Mouse (Mus musculus) liver, adult 2 months (tissue): ENCODE results near the gene Itpkb. TPM values are rescaled to one million over a fixed set of nuclear protein-coding genes. Genes with fewer than 3 reads are reported as not detected.

Experiments used
- DNase-seq: peaks from one replicate; pipeline ENCODE4 v3.0.0-alpha.2; 2011; ENCODE audit warnings: low read depth, low spot score; ENCODE audit errors: extremely low read depth
- H3K27ac ChIP-seq: fragments of 200-500 bp; replicated peaks from 2 replicates; pipeline ENCODE4 v1.5.1; 2012; ENCODE audit warnings: low read depth, mild to moderate bottlenecking, control low read depth, inconsistent platforms, low read length; ENCODE audit not compliant: insufficient read depth
- H3K27me3 ChIP-seq: fragments of 200-500 bp; 2 replicates; pipeline ENCODE4 v1.6.1; 2012; ENCODE audit warnings: mild to moderate bottlenecking, moderate library complexity, low read length, inconsistent platforms; ENCODE audit not compliant: control insufficient read depth, insufficient read depth
- H3K36me3 ChIP-seq: fragments of 200-500 bp; 2 replicates; pipeline ENCODE4 v1.6.1; 2012; ENCODE audit warnings: low read length, inconsistent platforms; ENCODE audit not compliant: control insufficient read depth, insufficient read depth
- H3K4me1 ChIP-seq: fragments of 200-500 bp; 2 replicates; pipeline ENCODE4 v1.6.1; 2011; ENCODE audit warnings: low read length; ENCODE audit not compliant: control insufficient read depth, insufficient read depth
- H3K4me3 ChIP-seq: fragments of 200-500 bp; 2 replicates; pipeline ENCODE4 v1.5.1; 2011; ENCODE audit warnings: low read depth, mild to moderate bottlenecking, control low read depth, low read length, moderate library complexity; ENCODE audit not compliant: insufficient read depth
- H3K79me2 ChIP-seq: fragments of 200-500 bp; 2 replicates; pipeline ENCODE4 v1.6.1; 2012; ENCODE audit warnings: inconsistent platforms, mild to moderate bottlenecking, low read length, moderate library complexity; ENCODE audit not compliant: control insufficient read depth, insufficient read depth
- H3K9ac ChIP-seq: fragments of 200-500 bp; 2 replicates; pipeline ENCODE4 v1.6.1; 2012; ENCODE audit warnings: low read depth, mild to moderate bottlenecking, control low read depth, inconsistent platforms, low read length
- CTCF ChIP-seq: fragments of 200-500 bp; IDR thresholded peaks from 2 replicates; pipeline ENCODE4 v1.5.1; 2011; ENCODE audit warnings: low read depth, low read length, control low read depth
- POLR2A ChIP-seq: fragments of 200-500 bp; IDR thresholded peaks from 2 replicates; pipeline ENCODE4 v1.6.1; 2011; ENCODE audit warnings: low read length, control low read depth; ENCODE audit not compliant: insufficient read depth; ENCODE audit errors: extremely low read depth
- WGBS: fragments of 180-500 bp; shearing (Covaris S2); methylation state at CpG from one replicate; pipeline ENCODE4 v1.1.7; 2018; 5-methylcytosine and 5-hydroxymethylcytosine counted together
- polyA plus RNA-seq: library from polyadenylated mRNA; depleted of rRNA; stranded (reverse); fragments of >200 nt; gene quantifications from 2 replicates; pipeline ENCODE4 v1.2.3, GENCODE M21; 2012
- total RNA-seq: library from RNA; depleted of rRNA; stranded (reverse); fragments of >200 nt; gene quantifications from 2 replicates; pipeline ENCODE4 v1.2.3, GENCODE M21; 2014

Gene Itpkb
- total and polyA plus RNA-seq, 2 experiments, result 2.7 to 3.7 TPM

DNA sequence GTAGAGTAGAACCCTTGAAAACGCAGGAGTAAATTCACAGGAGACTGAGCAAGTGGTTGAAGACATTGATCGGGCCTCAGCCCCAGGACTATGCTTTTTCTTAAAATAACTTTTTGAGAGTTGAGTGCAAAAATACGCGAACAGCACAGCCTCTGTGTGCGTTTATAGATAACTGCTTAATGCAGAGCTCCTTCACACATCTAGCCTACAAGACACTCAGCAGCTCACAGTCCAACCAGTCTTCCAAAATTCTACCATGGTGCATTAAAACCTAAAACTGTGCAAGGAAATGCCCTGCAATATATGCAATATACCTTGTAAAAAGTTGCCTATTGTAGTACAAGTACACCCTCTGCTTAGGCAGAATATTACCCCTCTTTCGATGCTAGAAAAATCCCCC lies 579 bp upstream of the Itpkb start:
- H3K4me3 ChIP-seq, result no peak overlapping the region
- peaks cover 8% of the 10 kb centered on the region for H3K27me3 ChIP-seq
- H3K9ac ChIP-seq, result no peak overlapping the region
- no peaks in the 10 kb centered on the region for H3K36me3 ChIP-seq
- H3K27ac ChIP-seq, result no peak overlapping the region; the same call in 1 of the 2 replicates
- DNase-seq, result no peak
- WGBS, result 29% methylated on average over 6 of the region's 6 CpGs
- H3K79me2 ChIP-seq, result peaks cover 8% of the 10 kb centered on the region; the same call in 1 of the 2 replicates
- peaks cover 1% of the 10 kb centered on the region; the same call in 1 of the 2 replicates for H3K4me1 ChIP-seq
- no peak for TF ChIP-seq CTCF
- no peak for TF ChIP-seq POLR2A

DNA sequence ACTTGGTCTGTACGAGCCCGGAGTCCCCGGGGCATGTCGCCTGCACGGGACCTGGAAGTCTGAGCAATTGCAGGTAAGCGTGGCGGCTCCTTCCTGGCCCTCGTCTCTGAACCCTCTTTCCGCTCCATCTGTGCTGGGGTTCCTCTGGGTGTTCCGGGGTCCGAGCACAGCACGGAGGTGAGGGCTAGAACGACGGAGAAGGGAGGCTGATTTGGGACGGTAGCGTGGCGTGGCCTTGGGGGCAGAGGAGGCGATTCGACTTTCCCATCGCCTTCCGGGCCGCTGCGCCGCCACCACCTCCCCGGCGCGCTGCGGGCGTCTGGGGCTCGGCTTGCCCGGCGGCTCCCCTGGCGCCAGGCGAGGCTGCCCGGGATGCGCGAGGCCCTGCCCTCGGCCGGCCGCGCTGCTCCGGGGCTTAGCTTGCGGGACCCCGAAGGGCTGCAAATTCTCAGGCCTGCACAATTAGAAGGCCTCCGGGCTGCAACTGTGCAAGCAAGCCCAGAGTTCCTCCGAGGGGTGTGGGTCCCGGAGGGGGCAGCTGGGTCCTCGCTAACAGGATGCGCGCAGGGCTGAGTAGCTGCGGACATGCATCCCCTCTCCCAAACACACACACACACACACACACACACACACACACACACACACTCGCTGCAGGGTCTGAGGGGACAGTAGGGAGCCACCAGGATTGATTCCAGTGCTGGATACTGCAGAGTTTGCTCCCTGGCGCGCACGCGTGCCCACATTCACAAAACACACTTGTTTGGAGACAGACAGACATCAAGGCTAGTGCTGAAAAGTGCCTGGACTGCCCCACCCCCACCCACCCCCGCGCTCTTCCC lies 641 bp downstream of the Itpkb start:
- peaks cover 8% of the 10 kb centered on the region for H3K27me3 ChIP-seq
- TF ChIP-seq CTCF (no peak), POLR2A (no peak)
- WGBS, result 2% methylated on average over 58 of the region's 58 CpGs
- peaks cover 8% of the 10 kb centered on the region; the same call in 1 of the 2 replicates for H3K79me2 ChIP-seq
- H3K4me1 ChIP-seq, result peaks cover 1% of the 10 kb centered on the region; the same call in 1 of the 2 replicates
- H3K4me3 ChIP-seq, result peak overlapping the region; percentile 80
- DNase-seq, result no peak
- H3K36me3 ChIP-seq, result no peaks in the 10 kb centered on the region
- H3K27ac ChIP-seq, result peak overlapping the region; percentile 84
- H3K9ac ChIP-seq, result peak overlapping the region; percentile 70

DNA sequence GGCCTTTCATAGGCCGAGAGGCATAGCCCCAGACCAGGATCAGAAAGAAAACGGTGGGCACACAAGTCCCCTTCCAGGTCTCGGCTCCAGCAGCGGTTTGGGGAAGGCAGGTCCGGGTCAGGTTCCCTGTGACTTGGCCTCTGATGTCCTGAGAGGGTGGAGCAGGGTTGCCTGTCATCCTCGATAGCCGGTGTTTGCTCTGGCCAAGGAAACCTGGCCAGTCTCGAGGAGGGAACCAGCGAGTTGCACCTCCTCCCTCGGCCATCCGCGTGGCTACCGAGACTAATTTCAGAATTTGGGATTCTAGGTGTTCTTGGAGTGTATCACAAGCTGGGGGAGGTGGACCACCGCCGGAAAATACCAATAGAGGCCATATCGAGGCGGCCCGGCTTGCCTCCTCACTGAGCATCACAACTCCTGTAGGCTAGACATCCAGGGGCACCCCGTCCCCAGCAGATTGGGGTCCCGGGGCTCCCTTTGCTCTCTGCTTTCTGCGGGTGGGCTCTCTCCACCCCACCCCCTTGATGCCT lies 1.3 kb downstream of the Itpkb start:
- H3K36me3 ChIP-seq, result no peaks in the 10 kb centered on the region
- peak overlapping the region; percentile 80 for H3K4me3 ChIP-seq
- H3K79me2 ChIP-seq, result peaks cover 8% of the 10 kb centered on the region; the same call in 1 of the 2 replicates
- peak overlapping the region; percentile 20 for H3K27ac ChIP-seq
- TF ChIP-seq POLR2A, result no peak
- no peak for TF ChIP-seq CTCF
- H3K9ac ChIP-seq, result peak overlapping the region; percentile 81
- H3K4me1 ChIP-seq, result peaks cover 1% of the 10 kb centered on the region; the same call in 1 of the 2 replicates
- no peak for DNase-seq
- peaks cover 8% of the 10 kb centered on the region for H3K27me3 ChIP-seq
- WGBS, result 2% methylated on average over 21 of the region's 21 CpGs

DNA sequence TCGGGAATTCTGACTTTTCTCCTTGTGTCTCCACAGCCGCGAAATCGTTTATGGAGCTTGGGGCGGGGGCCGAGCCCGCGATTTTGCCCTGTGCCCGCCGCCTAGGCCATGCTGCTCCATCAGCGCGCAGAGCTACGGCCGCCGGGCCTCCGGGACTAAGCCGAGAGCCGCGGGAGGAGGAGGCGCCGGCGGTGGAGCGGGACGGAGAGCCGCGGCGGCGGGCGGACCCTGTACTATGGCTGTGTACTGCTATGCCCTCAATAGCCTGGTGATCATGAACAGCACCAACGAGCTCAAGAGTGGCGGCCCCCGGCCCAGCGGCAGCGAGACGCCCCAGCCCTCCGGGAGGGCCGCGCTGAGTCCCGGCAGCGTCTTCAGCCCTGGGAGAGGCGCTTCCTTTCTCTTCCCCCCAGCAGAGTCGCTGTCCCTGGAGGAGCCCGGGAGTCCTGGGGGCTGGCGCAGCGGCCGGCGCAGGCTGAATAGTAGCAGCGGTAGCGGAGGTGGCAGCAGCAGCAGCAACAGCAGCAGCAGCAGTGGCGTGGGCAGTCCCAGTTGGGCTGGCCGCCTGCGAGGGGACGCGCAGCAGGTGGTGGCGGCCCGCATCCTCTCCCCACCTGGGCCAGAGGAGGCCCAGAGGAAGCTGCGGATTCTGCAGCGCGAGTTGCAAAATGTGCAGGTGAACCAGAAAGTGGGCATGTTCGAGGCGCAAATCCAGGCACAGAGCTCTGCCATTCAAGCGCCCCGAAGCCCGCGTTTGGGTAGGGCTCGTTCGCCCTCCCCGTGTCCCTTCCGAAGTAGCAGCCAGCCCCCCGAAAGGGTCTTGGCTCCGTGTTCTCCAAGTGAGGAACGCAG lies 2.0 kb downstream of the Itpkb start:
- Histone ChIP-seq H3K4me1 (peaks cover 1% of the 10 kb centered on the region; the same call in 1 of the 2 replicates), H3K79me2 (peaks cover 8% of the 10 kb centered on the region; the same call in 1 of the 2 replicates), H3K27me3 (peaks cover 8% of the 10 kb centered on the region), H3K27ac (0 out of 2 replicates have a peak overlapping the region, but pooled peaks have one; percentile 32), H3K4me3 (peak overlapping the region; percentile 80), H3K9ac (peak overlapping the region; percentile 81), H3K36me3 (no peaks in the 10 kb centered on the region)
- 9% methylated on average over 70 of the region's 72 CpGs for WGBS
- TF ChIP-seq POLR2A (no peak), CTCF (no peak)
- no peak for DNase-seq

DNA sequence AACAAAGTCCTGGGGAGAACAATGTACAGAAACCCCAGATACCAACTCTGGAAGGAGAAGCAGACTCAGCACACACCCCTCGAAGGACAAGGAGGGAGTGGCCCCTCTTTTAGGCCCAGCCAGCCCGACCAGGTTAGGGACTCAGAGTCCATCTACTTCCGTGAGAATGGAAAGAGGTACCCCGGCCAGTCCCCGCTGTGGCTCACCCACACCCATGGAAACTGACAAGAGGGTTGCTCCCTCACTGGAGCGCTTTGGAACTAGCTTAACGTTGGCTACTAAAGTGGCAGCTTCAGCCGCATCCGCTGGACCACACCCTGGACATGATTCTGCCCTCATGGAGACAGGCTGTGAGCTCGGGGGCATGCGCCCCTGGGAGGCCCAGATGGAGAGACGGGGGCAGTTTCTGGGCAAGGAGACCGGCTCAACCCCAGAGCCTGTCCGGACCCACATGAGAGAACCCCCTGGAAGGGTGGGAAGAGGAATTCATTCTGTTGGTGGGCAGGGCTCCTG lies 2.7 kb downstream of the Itpkb start:
- peaks cover 1% of the 10 kb centered on the region; the same call in 1 of the 2 replicates for H3K4me1 ChIP-seq
- H3K79me2 ChIP-seq, result peaks cover 8% of the 10 kb centered on the region; the same call in 1 of the 2 replicates
- peaks cover 8% of the 10 kb centered on the region for H3K27me3 ChIP-seq
- H3K27ac ChIP-seq, result no peak overlapping the region
- no peaks in the 10 kb centered on the region for H3K36me3 ChIP-seq
- H3K9ac ChIP-seq, result peak overlapping the region; percentile 81
- H3K4me3 ChIP-seq, result peak overlapping the region; percentile 80
- 33% methylated on average over 14 of the region's 14 CpGs for WGBS
- no peak for DNase-seq
- TF ChIP-seq POLR2A, result no peak
- no peak for TF ChIP-seq CTCF
